Mouse (Mus musculus) left cerebral cortex, adult 11 months (tissue): ENCODE measurements around the gene Gm10840.

Experiments used
- DNase-seq: peaks from one replicate; pipeline ENCODE4 v3.0.0; 2022; ENCODE audit warnings: low spot score

The Gm10840 gene

DNA sequence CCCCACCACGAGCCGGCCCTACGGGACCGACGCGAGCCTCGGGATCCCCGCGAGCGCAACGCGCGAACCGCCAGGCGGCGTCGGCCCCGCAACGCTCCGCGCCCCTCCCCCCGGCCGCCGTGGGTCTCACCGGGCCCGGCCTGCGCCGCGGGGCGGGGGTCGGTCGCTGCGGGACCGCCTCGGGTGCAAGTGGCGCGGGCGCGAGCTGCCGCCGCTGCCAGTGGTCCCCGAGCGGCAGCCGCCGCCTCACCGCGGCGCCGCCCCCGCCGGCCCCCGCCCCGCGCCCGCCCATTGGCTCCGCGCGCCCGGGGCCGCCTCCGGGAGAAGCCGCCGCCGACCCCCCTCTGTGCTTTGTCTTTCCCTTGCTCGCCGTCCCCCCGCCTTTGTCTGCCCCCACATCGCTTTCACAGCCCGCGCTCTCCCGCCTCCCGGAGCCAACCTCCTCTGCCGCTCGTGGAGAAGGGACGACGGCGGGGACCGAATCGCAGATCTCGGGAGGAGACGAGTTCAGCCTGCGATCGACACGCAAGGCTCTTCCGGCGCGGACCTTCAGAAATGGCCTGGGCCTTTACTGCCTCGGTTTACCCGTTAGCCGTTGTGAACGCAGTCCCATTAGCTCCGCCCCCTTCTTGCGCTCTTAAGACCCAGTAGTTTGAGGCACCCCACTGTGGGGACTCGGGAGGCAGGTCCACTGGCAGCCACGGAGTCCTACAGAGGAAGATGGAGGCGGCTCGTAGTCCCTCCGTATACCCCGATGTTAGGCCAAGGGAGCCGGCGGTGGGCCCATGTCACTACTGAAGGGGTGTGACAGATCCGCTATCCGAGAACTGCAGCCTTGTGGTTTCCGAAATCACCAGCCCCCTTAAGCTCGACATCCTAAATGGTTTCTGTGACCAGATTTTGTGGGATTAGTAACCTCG is 469 bp upstream of the Gm10840 start:
- DNase-seq = no peak

DNA sequence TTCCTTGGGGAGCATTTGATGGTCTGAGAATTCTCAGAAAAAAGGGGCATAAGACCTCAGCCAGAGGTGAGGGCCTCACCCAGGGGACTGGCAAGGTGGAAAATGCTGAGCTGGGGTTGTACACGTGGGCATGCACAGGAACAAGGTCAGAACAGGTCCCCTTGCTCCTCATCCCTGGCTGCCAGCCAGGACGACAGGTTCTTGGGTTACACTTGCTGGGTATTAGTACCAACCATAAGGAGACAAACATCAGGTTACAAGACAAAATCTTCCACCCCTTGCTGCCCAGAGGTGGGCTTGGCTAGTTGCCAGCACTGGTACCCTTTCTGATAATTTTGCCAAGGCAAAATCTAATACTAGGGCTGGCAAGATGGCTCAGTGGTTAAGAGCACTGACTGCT is 1.6 kb downstream of the Gm10840 start:
- no peak for DNase-seq

DNA sequence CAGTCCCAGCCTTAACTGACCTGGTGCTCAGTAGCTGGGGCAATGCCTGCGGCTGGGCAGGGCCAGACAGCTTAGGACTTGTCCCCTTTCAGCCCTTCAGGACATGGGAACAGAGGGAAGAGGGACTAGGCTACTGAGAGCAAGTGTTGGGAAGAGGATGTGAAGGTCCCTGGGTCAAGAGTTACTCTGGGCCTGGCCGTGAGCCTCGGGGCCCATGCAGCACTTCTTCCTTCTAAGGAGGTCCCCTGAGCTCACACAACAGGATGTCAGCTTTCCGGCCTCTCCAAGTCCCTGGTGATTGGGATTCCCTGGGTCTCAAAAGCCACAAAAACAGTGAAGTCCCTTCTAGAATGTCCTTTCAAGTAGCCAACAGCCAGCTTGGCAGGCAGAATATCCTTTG is 2.9 kb downstream of the Gm10840 start:
- DNase-seq = no peak

DNA sequence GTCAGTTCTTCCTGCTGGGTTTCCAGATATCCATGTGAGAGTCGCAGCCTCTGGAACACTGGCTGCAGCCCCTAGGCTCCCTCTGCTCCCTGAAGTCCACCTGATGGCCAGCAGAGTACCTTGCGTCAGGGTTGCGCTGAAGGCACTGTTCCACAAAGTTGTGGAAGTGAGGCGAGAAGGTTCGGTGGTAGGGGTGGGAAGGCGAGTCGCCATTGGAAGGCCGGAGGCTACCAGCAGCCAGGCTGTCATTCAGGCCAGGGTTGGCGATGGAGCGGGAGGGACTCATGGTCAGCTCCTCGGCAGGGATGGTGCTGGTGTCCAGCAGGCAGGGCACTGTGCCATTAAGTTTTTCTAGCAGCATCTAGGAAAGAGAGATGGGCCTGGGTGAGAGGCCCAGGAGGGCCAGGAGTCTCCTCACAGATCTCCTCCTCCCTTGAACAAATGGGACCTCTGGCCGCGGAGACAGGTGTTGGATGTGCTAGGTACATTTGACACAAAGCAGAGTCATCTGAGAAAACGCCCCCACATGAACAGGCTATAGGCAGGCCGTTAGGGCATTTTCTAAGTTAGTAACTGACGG is 4.0 kb downstream of the Gm10840 start:
- DNase-seq = no peak

DNA sequence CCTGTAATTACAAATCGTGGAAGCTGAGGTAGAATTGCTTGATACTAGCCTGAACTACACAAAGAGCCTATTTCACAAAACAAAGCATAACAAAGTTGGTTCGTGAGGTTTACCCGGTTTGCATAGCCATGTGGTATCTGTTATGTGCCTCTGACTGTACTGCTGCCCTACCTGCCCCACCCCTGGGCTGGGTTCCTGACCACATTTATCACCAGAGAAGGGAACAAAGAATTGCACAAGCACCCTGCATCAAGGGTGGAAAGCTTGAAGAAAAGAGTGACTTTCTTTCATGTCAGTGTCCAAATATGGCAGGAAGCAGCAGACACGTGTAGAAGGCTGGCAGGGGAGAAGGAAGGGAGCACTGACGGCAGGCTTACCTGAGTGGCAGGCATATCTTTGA is 6.8 kb downstream of the Gm10840 start:
- no peak for DNase-seq

DNA sequence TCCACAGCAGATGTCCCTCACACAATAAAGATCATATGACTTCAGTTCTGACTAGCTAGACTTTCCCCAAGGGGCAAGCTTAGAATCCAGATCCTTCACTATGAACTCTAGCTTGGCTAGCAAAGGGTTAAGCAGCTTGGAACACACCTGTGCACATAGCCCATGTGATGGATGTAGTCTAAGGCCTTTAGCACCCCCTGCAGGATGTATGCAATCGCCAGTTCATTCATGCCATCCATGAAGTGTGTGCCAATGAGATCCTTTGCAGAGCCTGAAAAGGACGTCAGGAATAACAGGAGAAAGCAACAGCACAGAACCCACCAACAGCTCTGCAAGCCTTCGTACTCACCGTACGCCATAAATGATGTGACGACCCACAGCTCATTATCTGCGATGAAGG is 10.2 kb downstream of the Gm10840 start:
- no peak for DNase-seq

DNA sequence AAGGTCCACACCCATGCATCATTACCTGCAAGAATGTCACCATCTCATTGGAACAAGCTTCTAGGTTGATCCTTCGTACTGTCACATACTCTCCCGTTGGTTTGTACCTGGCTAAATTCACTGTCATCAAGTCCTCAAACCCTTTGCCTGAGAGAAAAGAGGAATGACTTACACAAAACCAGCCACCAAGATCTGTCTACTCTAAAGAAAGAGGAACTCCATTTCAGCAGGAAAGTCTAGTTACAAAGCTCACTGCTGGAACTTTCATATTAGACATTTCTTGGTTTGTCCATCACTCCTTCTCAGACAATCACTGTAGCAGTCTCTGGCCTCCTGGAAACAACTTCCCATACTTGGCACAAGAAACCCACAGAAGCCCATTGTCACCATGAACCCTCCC is 12.6 kb downstream of the Gm10840 start:
- DNase-seq = no peak

DNA sequence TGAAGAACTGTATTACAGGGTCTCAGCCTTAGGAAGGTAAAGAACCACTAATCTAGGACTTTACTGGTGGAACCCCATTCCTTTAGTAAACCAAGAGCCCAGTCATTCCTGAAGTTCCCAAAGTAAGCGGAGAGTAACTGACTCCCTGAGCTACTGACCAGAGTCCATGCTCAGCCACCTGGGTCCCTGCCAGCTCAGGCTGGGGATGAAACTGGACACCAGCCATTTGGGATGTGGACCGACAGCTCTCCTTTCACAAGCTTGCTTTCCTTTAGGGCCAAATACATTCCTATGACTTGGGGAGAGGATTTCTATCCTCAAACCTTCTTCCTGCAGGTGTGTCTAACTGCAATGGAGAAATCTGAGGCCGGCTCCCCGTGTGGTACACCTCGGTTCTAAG is 13.7 kb downstream of the Gm10840 start:
- DNase-seq = no peak

DNA sequence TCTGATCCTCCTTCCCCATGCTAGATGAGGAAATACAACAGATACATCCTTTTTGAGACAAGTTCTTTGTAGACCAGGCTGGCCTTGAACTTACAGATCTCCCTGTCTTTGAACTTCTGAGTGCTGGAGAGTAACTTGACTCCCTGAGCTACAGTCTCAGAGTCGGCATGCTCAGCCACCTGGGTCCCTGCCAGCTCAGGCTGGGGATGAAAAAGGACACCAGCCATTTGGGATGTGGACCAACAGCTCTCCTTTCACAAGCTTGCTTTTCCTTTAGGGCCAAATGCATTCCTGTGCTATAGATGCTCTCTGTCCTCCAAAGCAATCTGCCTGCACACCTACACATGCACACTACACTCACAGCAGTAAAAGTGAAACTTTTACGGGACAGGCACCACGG is 14.4 kb downstream of the Gm10840 start:
- DNase-seq = no peak

DNA sequence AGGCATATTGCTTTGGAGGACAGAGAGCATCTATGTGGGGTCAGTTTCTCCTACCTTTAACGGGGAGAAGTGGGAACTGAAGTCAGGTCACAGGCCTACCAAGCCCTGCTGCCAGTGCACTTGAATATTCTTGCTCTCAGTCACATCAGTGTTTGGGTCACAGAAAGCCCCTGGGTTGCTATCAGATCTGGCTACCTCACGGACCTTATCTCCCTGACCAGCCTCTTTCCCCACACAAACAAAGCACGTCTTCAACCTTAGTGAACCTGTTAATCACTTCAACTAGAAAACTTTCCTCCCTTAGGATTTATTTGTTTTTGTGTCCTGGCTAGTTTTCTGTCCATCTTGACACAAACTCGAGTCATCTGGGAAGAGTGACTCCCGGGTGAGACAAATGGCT is 15.7 kb downstream of the Gm10840 start:
- DNase-seq = no peak

DNA sequence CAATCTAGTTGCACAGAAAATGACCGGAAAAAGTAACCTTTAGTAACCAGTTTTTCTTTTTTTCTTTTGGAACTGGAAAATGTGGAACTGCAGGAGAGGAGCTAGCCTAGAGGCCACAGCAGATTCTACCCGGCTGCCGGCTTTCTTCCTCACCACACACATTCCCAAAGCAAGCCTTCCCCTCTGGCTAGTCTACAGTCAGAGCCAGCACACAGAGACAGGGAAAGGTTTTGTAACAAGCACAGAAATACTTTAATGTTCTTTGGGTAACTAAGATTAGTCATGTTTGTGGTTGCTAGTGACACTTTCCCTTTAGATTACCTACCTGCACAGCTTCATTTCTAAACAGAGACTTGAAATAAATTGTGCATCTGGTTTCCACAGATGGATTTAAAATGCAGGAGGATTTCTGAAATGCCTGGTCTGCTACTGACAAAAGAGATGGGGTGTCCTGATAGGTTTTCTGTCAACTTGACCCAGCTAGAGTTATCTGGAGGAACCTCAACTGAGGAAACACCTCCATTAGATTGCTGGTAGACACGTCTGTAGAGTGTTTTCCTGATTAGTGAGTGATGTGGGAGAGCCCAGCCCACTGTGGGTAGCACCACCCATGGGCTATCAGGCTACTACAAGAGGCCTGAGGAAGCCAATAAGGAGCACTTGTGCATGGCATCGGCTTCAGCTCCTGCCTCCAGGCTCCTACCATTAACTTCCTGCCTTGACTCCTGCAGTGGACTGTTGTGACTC is 17.6 kb downstream of the Gm10840 start:
- DNase-seq = no peak

DNA sequence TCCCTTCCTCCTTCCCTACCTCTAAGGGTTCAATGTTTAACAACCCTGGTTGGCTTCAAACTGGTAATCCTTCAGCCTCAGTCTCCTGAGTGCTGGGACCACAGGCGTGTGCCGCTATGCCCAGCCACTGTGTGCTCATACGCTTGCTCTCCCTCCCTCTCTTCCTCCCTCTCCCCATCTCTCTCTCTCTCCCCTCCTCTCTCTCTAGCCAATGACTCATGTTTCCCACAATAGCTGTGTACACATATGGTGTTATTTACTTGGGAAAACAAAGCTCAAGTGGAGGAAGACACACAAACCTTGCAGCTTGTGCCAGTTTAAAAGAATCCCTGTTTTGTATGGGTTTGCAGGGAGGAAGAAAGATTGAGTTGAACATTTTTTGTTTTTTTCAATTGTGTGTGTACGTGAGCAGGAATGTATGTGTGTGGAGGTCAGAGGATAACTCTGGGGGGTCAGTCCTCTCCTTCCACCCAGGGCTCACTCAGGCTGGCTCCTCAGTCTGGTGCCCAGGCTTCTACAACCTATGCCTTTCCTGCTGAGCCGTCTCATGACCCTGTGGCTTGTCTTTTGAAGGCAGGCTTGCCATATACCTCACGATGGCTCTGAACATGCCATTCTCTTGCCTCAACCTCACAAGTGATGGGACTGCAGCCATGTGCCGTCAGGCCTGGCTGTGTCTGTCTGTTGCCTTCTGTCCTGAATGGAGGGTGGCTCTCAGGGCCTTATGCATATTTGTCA is 19.2 kb downstream of the Gm10840 start:
- no peak for DNase-seq

DNA sequence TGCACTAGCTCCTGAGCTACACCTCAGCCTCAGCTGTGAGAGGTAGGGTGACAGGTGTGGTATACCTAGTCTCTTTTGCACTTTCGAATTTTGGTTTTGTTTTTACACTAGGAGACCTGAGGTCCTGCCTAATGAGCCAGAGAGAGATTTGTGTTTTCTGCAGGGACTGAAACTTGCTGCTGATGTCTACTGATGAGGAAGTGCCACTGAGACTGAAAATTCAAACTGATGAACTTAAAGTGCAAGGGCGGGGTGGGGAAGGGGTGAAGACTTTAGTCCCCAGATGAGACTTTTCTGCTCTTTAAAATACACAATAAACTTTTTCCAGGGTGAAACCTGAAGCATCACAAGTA is 19.8 kb downstream of the Gm10840 start:
- DNase-seq = no peak

DNA sequence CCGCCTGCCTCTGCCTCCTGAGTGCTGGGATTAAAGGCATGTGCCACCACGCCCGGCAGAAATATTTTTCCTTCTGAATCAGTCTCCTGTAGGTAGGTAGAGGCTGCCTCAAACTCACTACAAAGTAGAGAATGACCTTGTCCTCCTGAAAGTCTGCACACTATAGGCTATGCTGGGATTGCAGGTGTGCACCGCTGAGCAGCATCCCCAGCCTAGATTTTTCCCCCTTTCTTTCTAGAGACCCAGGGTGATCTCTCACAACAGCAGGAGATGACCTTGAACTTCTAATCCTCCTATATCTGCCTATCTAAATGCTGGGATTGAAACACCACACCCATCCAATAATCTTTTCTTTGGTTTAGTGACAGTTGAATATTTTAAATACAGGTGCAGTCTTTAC is 26.7 kb downstream of the Gm10840 start:
- DNase-seq = no peak

DNA sequence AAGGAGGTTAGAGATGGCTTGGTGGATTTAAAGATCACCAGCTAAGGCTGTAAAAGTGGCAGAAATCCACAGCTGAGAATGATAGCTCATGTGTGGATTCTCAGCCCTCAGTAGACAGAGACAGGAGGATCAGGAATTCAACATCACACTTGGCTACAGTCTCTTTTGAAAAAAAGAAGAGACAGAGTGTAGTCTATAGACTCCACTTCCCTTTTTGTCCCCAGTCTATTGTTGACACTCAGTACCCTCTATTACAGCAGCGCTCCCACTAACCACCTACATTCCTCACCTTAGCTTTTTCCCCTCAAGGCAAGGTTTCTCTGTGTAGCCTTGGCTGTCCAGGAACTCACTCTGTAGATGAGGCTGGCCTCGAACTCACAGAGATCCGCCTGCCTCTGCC is 31.1 kb downstream of the Gm10840 start:
- DNase-seq = no peak

DNA sequence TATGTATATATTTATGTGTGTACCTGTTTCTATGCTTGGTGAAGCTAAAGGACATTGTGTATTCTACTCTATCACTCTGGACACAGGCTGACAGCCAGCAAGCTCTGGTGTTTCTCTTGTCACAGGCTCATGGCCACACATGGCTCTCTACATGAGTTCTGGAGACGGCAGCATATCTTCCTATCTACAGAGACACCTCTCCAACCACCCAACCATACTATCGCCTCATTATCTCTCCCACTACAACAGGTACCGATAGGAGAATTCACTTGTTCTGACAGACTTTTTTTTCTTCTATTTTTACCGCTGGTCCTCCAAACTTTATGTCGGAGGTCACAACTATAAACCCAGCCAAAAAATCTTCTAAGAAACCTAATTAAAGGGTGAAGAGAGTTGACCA is 31.6 kb downstream of the Gm10840 start:
- DNase-seq = no peak

DNA sequence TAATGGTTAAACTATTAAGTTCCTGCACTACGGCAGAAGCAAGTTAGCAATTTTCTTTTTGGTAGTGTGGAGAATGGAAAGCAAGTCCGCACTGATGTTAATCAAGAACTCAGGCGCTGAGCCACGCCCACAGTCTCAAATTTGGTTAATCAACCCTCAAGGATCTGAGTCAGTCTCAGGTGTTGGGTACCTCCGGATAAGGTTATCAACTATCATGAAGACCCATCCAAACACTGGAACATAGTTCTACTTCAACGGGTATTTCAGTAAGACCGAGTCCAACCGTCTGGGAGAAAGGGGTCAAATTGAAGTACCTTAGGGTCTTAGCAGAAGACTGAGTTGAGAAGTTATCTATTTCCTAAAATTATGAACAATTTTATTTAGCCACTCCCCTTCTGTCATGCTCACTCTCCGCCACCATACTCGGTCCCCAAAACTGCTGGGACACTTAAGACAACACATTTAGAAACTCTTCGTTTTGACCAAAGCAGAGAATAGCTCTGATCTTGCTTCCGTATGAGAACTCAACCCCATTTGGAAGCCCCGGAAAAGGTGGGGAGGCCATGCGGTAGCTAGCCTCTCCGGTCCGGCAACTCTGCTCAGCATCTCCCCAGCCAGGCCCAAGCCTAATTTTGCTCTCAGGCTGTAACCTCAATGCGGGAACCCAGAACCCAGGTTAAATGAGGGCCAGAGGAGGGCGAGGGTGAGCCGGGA is 32.2 kb downstream of the Gm10840 start:
- no peak for DNase-seq

DNA sequence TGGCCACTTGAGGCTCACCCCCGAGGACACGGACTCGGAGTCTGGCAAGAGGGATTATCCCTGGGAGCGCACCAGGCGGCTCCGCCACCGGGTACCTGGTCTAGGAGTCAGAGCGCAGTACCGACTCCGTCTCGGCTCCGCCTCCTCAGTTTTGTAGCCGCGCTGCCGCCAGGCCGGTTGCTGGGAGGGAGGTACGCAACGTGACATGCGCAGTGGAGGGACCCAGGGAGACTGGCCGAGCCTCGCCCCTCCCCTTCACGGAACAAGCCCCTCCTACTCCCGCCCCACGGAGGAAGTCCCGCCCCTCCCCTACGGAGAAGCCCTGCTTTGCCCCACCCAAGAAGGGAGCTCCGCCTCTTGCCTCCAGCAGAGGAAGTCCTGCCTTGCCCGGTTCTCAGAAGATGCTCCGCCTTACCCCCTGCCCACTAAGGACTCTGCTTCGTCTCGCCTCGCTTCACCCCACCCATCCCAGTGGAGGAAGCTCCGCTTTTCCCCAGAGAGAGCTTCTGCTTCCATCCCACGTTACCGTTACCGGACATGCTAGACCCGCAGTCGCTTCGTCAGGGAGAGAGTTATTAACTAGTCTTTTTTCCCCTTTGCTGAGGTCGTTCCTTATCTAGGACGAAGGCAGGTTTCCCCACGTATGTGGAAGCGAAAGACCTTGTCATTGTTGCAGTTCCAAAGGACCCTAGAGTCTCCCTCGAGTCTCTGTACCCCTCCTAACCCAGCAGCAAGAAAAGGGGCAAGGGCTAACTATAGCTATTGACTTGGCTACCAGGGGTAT is 32.9 kb downstream of the Gm10840 start:
- DNase-seq = peak; percentile 92

DNA sequence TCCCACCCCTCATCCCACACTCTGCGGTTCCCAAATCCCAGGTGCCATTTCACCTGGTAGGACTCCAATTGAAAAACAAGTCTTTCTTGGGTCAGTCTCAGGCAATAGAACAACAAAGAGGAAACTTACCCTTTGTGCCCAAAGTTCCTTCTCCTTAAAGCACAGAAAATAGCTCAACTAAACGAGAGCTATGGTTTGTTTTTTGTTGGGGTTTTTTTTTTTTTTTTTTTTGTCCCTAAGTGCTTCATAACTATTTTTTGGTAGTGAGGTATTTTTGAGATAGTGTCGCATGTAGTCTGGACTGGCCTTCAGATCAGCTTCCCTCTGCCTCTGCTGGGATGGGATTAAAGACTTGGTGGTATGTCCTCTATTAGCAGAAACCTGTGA is 33.5 kb downstream of the Gm10840 start:
- DNase-seq = no peak

DNA sequence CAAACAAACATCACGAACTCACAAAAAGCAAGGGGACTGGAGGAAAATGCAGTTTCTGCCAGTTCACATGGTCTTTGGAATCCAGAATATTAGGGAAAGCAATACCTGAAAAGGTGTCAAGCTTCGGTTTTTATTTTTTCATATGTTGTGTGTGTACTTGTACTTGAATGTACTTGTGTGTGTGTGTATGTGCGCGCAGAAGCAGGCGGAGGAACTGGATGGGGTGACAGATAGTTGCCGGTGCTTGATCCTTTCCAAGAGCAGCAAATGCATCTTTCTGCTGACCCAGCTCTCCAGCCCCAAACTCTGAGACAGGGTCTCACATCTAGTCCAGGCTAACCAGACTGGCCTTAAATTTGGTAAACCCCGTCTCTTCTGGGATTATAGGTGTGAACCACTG is 34.2 kb downstream of the Gm10840 start:
- DNase-seq = no peak

DNA sequence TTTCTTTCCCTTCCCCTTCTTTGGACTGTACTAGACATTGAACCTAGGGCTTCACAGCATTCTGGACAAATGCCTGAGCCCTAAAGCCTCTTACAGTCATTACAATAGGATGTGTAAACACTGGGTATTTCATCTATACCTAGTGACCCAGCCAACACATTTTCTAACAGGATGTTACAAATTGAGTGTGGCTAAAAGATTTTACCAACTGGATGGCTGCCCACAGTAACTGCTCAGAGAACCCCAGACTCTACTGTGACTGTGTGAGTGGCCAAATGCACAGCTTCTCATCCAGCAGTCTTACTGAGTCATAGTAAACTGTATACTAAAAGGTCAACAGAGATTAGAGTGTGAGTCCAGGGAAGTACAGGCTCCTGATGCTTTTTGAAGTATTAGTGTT is 34.7 kb downstream of the Gm10840 start:
- DNase-seq = no peak
